27 mouse cellular contexts compared by ENCODE assay signal in genomic region chr14:54610648-54611047, GRCm38 (mm10). TPM values are rescaled to one million over a fixed set of nuclear protein-coding genes. Genes with fewer than 3 reads are reported as not detected.
A peak's percentile ranks its signal among the peaks of the same experiment; 100 is the strongest.
DNase-seq lines count a peak whose midpoint lies in the region; ATAC-seq lines count a peak whose summit lies in the region.
"Had no signal": no experiment of that assay in that cellular context is flagged by ENCODE, and none has a peak within 500 bp of the region (broad histone marks: within the 10 kb centered on the region; RNA-seq: fewer than 3 reads in every experiment).

No protein-coding gene starts in this region.

- 81% methylated on average over 6 of the region's 6 CpGs for WGBS in forebrain, embryonic 15.5 days
- 88% methylated on average over 6 of the region's 6 CpGs for WGBS in forebrain, embryonic 11.5 days

- H3K9me3 ChIP-seq in forebrain, embryonic 15.5 days = no peaks in the 10 kb centered on the region
- no peaks in the 10 kb centered on the region for H3K9me3 ChIP-seq in forebrain, embryonic 11.5 days (ENCODE audit: control insufficient read depth, low read length)
- H3K9me3 ChIP-seq: forebrain, embryonic 10.5 days; G1E; limb, embryonic 10.5 days; lung, embryonic 15.5 days; stomach, embryonic 15.5 days had no signal

- no peaks in the 10 kb centered on the region for H3K27me3 ChIP-seq in forebrain, embryonic 15.5 days
- no peaks in the 10 kb centered on the region for H3K27me3 ChIP-seq in forebrain, embryonic 11.5 days (ENCODE audit: control insufficient read depth, insufficient read depth, low read length)
- H3K27me3 ChIP-seq: lung, embryonic 15.5 days; stomach, embryonic 15.5 days had no signal

- no peak for DNase-seq in forebrain, embryonic 11.5 days (ENCODE audit: low spot score)
- peak; percentile 34 to 72 for DNase-seq in left cerebral cortex, adult 18-20 months (ENCODE audit: low spot score in 2 of 2)
- DNase-seq in left cerebral cortex, postnatal 4 days = no peak
- DNase-seq in right cerebral cortex, adult 18-20 months = peak; percentile 83
- no peak for DNase-seq in right cerebral cortex, postnatal 4 days
- peak; percentile 76 for DNase-seq in telencephalon, adult 2 months (ENCODE audit: low read depth, low spot score)
- DNase-seq in spleen, postnatal 14 days (ENCODE audit: low spot score in 2 of 2) = no peak
- DNase-seq: cerebellum, adult 11-12 months; cerebellum, postnatal 36 days; gastrocnemius, postnatal 14 days; heart, adult 18-20 months; heart, postnatal 36 days had no signal

- peaks cover 7% of the 10 kb centered on the region; the same call in 1 of the 2 replicates for H3K4me1 ChIP-seq in forebrain, embryonic 15.5 days
- peaks cover 2% of the 10 kb centered on the region; the same call in 1 of the 2 replicates for H3K4me1 ChIP-seq in forebrain, embryonic 11.5 days (replicated peaks; ENCODE audit: control insufficient read depth, insufficient read depth, low read length)
- H3K4me1 ChIP-seq: stomach, embryonic 15.5 days had no signal

- H3K4me2 ChIP-seq in forebrain, embryonic 15.5 days (replicated peaks) = no peak overlapping the region
- H3K4me2 ChIP-seq in forebrain, embryonic 11.5 days (ENCODE audit: low read depth, low read length, severe bottlenecking) = no peak overlapping the region
- H3K4me2 ChIP-seq: liver, embryonic 11.5 days; lung, embryonic 15.5 days; stomach, embryonic 15.5 days had no signal

- no peak overlapping the region for H3K9ac ChIP-seq in forebrain, embryonic 15.5 days (replicated peaks)
- no peak overlapping the region for H3K9ac ChIP-seq in forebrain, embryonic 11.5 days (ENCODE audit: low read length)
- H3K9ac ChIP-seq: lung, embryonic 15.5 days; stomach, embryonic 15.5 days had no signal

- intact Hi-C loops in left cerebral cortex, postnatal 4 days (cut with DNase I) = no loop called here

- H3K36me3 ChIP-seq in forebrain, embryonic 15.5 days = peaks cover 19% of the 10 kb centered on the region
- peaks cover 3% of the 10 kb centered on the region; the same call in 1 of the 2 replicates for H3K36me3 ChIP-seq in forebrain, embryonic 11.5 days (ENCODE audit: control insufficient read depth, insufficient read depth, low read length)

- H3K27ac ChIP-seq in forebrain, embryonic 15.5 days (replicated peaks) = 0 out of 2 replicates have a peak overlapping the region, but pooled peaks have one; percentile 47
- no peak overlapping the region for H3K27ac ChIP-seq in forebrain, embryonic 11.5 days (ENCODE audit: low read depth, low read length)
- H3K27ac ChIP-seq: forebrain, embryonic 10.5 days; limb, embryonic 10.5 days; lung, embryonic 15.5 days; stomach, embryonic 15.5 days had no signal

- no peak overlapping the region for H3K4me3 ChIP-seq in forebrain, embryonic 15.5 days
- no peak overlapping the region for H3K4me3 ChIP-seq in forebrain, embryonic 11.5 days (ENCODE audit: low read depth, low read length)
- H3K4me3 ChIP-seq: forebrain, embryonic 10.5 days; limb, embryonic 10.5 days; lung, embryonic 15.5 days; stomach, embryonic 15.5 days had no signal

- ATAC-seq in forebrain, embryonic 15.5 days (replicated peaks) = no peak
- no peak for ATAC-seq in forebrain, embryonic 11.5 days (replicated peaks; ENCODE audit: low FRiP score)
- ATAC-seq: hindbrain, embryonic 16.5 days; intestine, embryonic 16.5 days had no signal

RNA-seq across cellular contexts. Expression of gene 4931414P19Rik, which starts 4.9 kb away (rescaled TPM):
- polyA plus RNA-seq in forebrain, embryonic 15.5 days (2015; fragmentation: Nextera tagmentation; extraction: Ambion mirVana) = 8.0 and 8.9 TPM in 2 replicates
- polyA plus RNA-seq in forebrain, embryonic 11.5 days (2014; fragmentation: Nextera tagmentation; extraction: Ambion mirVana) = 9.6 and 9.9 TPM in 2 replicates
- total RNA-seq in left cerebral cortex, adult 18-20 months (2021) = 1 to 10 TPM; 8.3 to 9.3 TPM
- 1 to 10 TPM; 3.2 to 4.4 TPM for total RNA-seq in left cerebral cortex, postnatal 4 days (2021)

RNA-seq across cellular contexts. Expression of gene Psmb5, which starts 7.2 kb away (rescaled TPM):
- polyA plus RNA-seq in forebrain, embryonic 15.5 days (2015; fragmentation: Nextera tagmentation; extraction: Ambion mirVana) = 430 and 444 TPM in 2 replicates
- 414 and 455 TPM in 2 replicates for polyA plus RNA-seq in forebrain, embryonic 11.5 days (2014; fragmentation: Nextera tagmentation; extraction: Ambion mirVana)
- total RNA-seq in left cerebral cortex, adult 18-20 months (2021) = 100 to 1,000 TPM; 176 to 178 TPM
- 100 to 1,000 TPM; 182 to 197 TPM for total RNA-seq in left cerebral cortex, postnatal 4 days (2021)

RNA-seq across cellular contexts. Expression of gene Psmb11, which starts 10.6 kb away (rescaled TPM):
- 0.15 TPM in 1 of 2 replicates, not detected in the other for polyA plus RNA-seq in forebrain, embryonic 15.5 days (2015; fragmentation: Nextera tagmentation; extraction: Ambion mirVana)
- polyA plus RNA-seq in forebrain, embryonic 11.5 days (2014; fragmentation: Nextera tagmentation; extraction: Ambion mirVana) = 0.05 TPM in 1 of 2 replicates, not detected in the other
- total RNA-seq in left cerebral cortex, adult 18-20 months (2021) = under 1 TPM in 1 of 2 experiments, not detected in 1; 0.16 TPM
- total RNA-seq in left cerebral cortex, postnatal 4 days (2021) = not detected
- total RNA-seq: adrenal gland, postnatal 25 days; gastrocnemius, postnatal 14 days; heart, adult 18-20 months; heart, postnatal 36 days had no signal
- polyA plus RNA-seq: activated CD4-positive, CD25-positive, alpha-beta regulatory T cell, adult 4 months; G1E; heart, embryonic 14.5 days; intestine, embryonic 16.5 days; kidney, embryonic 14.5 days; liver, embryonic 11.5 days; spleen, adult 2 months had no signal

RNA-seq across cellular contexts. Expression of gene Gm17606, which starts 30.1 kb away (rescaled TPM):
- not detected in 2 replicates for polyA plus RNA-seq in forebrain, embryonic 15.5 days (2015; fragmentation: Nextera tagmentation; extraction: Ambion mirVana)
- not detected in 2 replicates for polyA plus RNA-seq in forebrain, embryonic 11.5 days (2014; fragmentation: Nextera tagmentation; extraction: Ambion mirVana)
- total RNA-seq in left cerebral cortex, adult 18-20 months (2021) = not detected
- not detected for total RNA-seq in left cerebral cortex, postnatal 4 days (2021)
- total RNA-seq: adrenal gland, postnatal 25 days; G1E; gastrocnemius, postnatal 14 days; heart, adult 18-20 months; heart, postnatal 36 days had no signal
- polyA plus RNA-seq: activated CD4-positive, CD25-positive, alpha-beta regulatory T cell, adult 4 months; forebrain, embryonic 10.5 days; G1E; heart, embryonic 14.5 days; hindbrain, embryonic 16.5 days; intestine, embryonic 16.5 days; kidney, embryonic 14.5 days; limb, embryonic 10.5 days; liver, embryonic 11.5 days; lung, embryonic 15.5 days; spleen, adult 2 months; stomach, embryonic 15.5 days; thymus, adult 2 months had no signal

RNA-seq across cellular contexts. Expression of gene Cdh24, which starts 30.5 kb away (rescaled TPM):
- polyA plus RNA-seq in forebrain, embryonic 15.5 days (2015; fragmentation: Nextera tagmentation; extraction: Ambion mirVana) = 7.6 and 8.6 TPM in 2 replicates
- polyA plus RNA-seq in forebrain, embryonic 11.5 days (2014; fragmentation: Nextera tagmentation; extraction: Ambion mirVana) = 10.5 and 12.3 TPM in 2 replicates
- total RNA-seq in left cerebral cortex, adult 18-20 months (2021) = 1 to 10 TPM; 8.4 to 9.2 TPM
- 10 to 100 TPM; 17.2 to 20.7 TPM for total RNA-seq in left cerebral cortex, postnatal 4 days (2021)

Comparison
In these comparisons a context has a peak if more than half of its experiments do, and no peak if none do; other contexts are left out.
1. DNase-seq: peak in left cerebral cortex, adult 18-20 months (2 of 2), right cerebral cortex, adult 18-20 months (single experiment) and telencephalon, adult 2 months (single experiment); none in forebrain, embryonic 11.5 days (single experiment), left cerebral cortex, postnatal 4 days (single experiment), right cerebral cortex, postnatal 4 days (single experiment) and spleen, postnatal 14 days (0 of 2).